Mouse (Mus musculus): ENCODE measurements around the gene Usp19. TPM values are rescaled to one million over a fixed set of nuclear protein-coding genes. Genes with fewer than 3 reads are reported as not detected.

Usp19 gene
- polyA plus RNA-seq, 1 experiment from 2014 or later = 91.9 TPM

DNA sequence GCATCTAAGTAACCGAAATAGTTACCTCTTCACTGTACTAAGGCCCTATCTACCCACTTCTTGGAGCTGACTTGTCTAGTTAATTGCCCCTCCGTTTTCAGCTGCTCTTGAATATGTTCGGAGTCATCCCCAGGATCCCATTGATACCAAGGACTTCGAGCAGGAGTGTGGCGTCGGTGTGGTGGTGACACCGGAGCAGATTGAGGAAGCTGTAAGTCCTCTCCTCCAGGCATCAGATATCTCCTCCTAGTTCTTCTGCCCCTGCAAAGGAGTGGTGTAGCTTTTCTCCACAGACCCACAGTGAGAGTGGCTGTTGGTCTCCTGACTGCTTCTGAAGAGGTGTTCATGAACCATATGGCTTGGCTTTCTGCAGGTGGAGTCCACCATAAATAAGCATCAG, 18.4 kb downstream of the Usp19 start:
- Histone ChIP-seq H3K27me3 (no peaks in the 10 kb centered on the region), H3K4me1 (replicated peaks) (peaks cover 19% of the 10 kb centered on the region), H3K9ac (replicated peaks) (peak overlapping the region; percentile 64; the same call in 1 of the 2 replicates), H3K27ac (no peak overlapping the region), H3K36me3 (peaks cover 38% of the 10 kb centered on the region), H3K4me3 (replicated peaks) (peak overlapping the region; percentile 60), H3K9me3 (no peaks in the 10 kb centered on the region), H3K4me2 (replicated peaks) (peak overlapping the region; percentile 75)
- no peak for ATAC-seq
- WGBS = 87% methylated on average over 7 of the region's 7 CpGs

DNA sequence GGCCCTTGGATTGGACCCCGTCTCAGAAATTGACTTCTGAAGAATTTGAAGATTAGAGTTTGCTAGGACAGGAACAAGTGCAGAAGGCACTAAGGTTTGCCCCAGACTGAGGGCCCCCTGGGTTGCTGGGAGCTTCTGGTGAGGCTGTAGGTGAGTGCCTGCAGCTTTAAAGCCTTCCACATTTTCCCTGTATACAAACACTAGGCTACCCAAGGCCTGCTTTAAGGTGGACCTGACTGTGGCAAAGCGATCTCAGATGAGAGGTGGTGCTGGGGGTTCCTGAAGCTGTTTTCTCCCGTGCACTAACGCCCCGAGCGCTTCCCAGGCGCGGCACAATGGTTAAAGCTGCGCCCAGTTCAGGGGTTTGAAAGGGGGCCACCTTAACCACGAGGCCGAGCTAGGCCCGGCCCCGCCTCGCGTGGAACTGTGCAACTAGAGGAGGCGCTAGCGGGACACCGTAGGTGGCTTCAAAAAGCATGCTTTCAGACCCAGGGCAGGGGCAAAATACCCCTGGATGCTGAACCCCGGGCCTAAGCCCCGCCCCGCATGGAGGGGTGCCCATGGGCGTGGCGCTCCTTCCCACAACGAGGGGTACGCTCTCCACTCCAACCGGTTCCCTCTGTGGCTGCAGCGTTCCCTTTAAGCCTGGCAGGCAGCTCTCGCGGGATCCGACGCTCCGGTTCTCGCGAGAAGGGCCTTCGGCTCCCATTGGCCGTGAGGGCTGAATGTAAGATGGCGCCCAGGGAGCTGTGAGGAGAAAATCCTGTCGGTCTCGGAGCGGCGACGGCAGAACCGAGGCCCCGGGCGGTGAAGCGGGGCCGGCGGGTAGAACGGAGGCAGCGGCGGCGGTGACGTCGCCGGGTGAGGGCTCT, 26.2 kb downstream of the Usp19 start, which contains the start of gene Qrich1:
Qrich1 (plus strand) TSS at position 427 of the 872 bp plus-strand sequence.
- Histone ChIP-seq H3K27me3 (no peaks in the 10 kb centered on the region), H3K4me1 (replicated peaks) (peaks cover 31% of the 10 kb centered on the region), H3K27ac (peak within 1 kb of the TSS; percentile 99), H3K9ac (replicated peaks) (peak within 1 kb of the TSS; percentile 93), H3K36me3 (peaks cover 41% of the 10 kb centered on the region), H3K9me3 (no peaks in the 10 kb centered on the region), H3K4me2 (replicated peaks) (peak within 1 kb of the TSS; percentile 79), H3K4me3 (replicated peaks) (peak within 1 kb of the TSS; percentile 96)
- ATAC-seq = peak; percentile 96
- WGBS = 1% methylated on average over 55 of the region's 55 CpGs

DNA sequence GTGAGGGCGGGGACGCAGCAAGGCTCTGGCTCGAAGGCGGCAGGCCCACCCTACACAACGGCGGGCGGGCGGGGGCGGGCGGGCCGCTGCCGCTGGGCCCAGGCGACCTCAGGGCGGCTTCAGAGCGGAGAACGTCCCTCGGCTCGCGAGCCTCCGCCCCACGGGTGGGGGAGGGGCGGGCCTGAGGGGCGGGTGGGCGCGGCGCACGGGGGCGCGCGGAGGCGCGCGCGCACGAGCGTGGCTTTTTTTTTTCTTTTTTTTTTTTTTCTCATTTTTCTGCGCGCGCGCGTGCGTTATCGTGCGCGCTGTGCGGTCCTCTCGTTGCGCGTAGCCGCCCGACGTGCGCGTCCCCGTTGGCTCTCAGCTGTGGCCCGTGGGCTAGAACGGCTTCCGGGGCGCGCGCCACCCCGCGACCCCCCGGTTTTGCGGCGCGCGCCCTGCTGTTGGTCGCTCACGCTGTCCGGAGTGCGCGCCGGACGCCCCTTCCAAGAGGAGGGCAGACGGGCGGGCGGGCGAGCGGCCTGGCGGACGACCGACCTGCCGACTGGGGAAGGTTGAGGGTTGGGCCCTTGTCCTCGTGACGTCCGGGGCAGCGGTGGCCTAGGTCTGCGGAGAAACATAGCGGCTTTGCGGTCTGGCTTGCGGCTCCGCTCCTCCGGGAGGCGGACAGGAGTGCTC, 27.0 kb downstream of the Usp19 start:
- Histone ChIP-seq H3K9ac (replicated peaks) (peak overlapping the region; percentile 93), H3K27me3 (no peaks in the 10 kb centered on the region), H3K4me2 (replicated peaks) (peak overlapping the region; percentile 79), H3K9me3 (no peaks in the 10 kb centered on the region), H3K36me3 (peaks cover 34% of the 10 kb centered on the region), H3K4me1 (replicated peaks) (peaks cover 38% of the 10 kb centered on the region), H3K27ac (peak overlapping the region; percentile 99), H3K4me3 (replicated peaks) (peak overlapping the region; percentile 96)
- under 1% methylated on average over 76 of the region's 95 CpGs for WGBS
- ATAC-seq = peak; percentile 88

DNA sequence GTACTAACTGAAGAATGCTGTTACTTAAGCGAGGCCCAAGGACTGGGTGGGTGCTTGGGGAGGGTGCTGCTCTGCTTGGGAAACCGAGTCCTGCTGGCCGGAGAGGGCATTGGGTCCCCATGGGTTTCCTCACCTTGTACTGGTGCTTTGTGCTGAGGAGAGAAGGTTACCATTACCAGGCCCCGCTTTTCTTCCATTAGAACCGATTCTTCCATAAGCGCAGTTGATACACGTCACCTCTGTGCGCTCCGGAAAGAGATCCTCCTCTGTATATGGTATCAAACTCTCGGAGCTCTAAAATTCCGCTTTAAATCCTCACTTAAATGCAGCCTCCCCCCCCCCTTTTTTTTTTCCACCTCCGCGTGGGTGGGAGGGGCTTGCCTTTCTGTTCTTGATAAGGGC, 27.5 kb downstream of the Usp19 start:
- peak overlapping the region; percentile 93 for H3K9ac ChIP-seq (replicated peaks)
- H3K27ac ChIP-seq = peak overlapping the region; percentile 99
- no peak for ATAC-seq
- H3K4me1 ChIP-seq (replicated peaks) = peaks cover 38% of the 10 kb centered on the region
- peak overlapping the region; percentile 79 for H3K4me2 ChIP-seq (replicated peaks)
- H3K9me3 ChIP-seq = no peaks in the 10 kb centered on the region
- H3K36me3 ChIP-seq = peaks cover 28% of the 10 kb centered on the region
- WGBS = 0% methylated on average over 13 of the region's 13 CpGs
- H3K27me3 ChIP-seq = no peaks in the 10 kb centered on the region
- H3K4me3 ChIP-seq (replicated peaks) = peak overlapping the region; percentile 96

DNA sequence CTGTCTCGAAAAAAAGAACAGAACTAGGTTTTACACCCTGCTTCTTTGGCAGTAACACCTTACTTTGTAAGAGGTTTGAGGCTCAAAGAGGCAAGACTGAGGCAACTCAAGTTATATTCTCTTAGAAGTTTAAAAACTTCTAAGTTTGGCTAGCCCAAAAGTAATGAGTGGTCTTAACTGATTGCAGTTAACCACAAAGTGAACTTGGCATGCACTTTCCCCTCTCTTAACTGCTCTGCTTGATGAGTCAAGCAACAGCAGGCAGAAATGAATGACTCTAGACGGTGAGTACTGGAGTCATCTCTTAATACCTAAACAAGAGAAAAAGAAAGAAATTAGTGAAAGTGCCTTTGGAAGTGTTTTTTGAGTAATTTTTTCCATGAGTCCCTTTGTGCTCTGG, 31.2 kb downstream of the Usp19 start:
- Histone ChIP-seq H3K27me3 (no peaks in the 10 kb centered on the region), H3K4me3 (replicated peaks) (no peak overlapping the region), H3K36me3 (peaks cover 7% of the 10 kb centered on the region; the same call in 1 of the 2 replicates), H3K9ac (replicated peaks) (no peak overlapping the region), H3K9me3 (no peaks in the 10 kb centered on the region), H3K4me2 (replicated peaks) (no peak overlapping the region), H3K27ac (no peak overlapping the region), H3K4me1 (replicated peaks) (peaks cover 31% of the 10 kb centered on the region)
- 93% methylated on average over 2 of the region's 2 CpGs for WGBS
- ATAC-seq = no peak

DNA sequence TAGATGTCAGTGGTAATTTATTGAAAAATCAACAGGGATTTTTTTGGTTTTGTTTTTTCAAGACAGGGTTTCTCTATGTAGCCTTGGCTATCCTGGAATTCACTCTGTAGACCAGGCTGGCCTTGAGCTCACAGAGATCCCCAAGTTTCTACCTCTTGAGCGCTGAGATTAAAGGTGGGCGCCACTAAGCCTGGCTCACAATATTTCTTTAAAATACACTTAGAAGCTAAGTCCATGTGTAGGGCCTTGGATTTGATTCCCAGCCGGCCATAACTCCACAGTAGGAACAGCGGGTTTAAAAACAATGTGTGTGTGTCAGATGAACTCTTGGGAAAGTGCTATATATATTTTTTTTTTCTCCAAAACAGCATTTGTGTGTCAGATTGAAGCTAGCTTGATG, 32.9 kb downstream of the Usp19 start:
- 94% methylated on average over 4 of the region's 4 CpGs for WGBS
- peaks cover 10% of the 10 kb centered on the region for H3K36me3 ChIP-seq
- no peak overlapping the region for H3K4me3 ChIP-seq (replicated peaks)
- peaks cover 31% of the 10 kb centered on the region for H3K4me1 ChIP-seq (replicated peaks)
- H3K4me2 ChIP-seq (replicated peaks) = no peak overlapping the region
- no peak overlapping the region for H3K9ac ChIP-seq (replicated peaks)
- ATAC-seq = no peak
- no peaks in the 10 kb centered on the region for H3K27me3 ChIP-seq
- H3K27ac ChIP-seq = no peak overlapping the region
- H3K9me3 ChIP-seq = no peaks in the 10 kb centered on the region

DNA sequence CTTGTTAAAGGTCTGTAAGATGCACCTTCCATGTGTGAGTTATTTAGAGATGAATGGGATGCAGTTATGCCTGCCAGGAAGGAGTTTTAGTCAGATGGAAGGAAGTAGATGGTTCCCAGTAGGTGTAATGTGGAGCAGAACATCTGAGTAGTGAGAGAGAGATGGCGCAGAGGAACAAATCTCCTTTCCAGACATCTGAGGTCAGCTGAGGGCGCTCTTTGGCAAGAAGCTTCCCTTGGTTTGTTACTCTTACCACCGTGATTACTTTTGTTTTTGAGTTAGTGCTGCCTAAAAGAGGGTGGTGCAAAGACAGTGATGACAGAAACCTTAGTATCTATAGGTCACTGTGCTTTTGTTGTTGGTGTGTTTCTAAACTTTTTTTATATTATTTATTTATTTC, 35.0 kb downstream of the Usp19 start:
- H3K27me3 ChIP-seq = no peaks in the 10 kb centered on the region
- no peak overlapping the region for H3K4me3 ChIP-seq (replicated peaks)
- peaks cover 30% of the 10 kb centered on the region for H3K36me3 ChIP-seq
- whole genome bisulfite sequencing = 91% methylated on average over 3 of the region's 3 CpGs
- no peaks in the 10 kb centered on the region for H3K9me3 ChIP-seq
- no peak overlapping the region for H3K27ac ChIP-seq
- H3K4me2 ChIP-seq (replicated peaks) = no peak overlapping the region
- peaks cover 13% of the 10 kb centered on the region for H3K4me1 ChIP-seq (replicated peaks)
- no peak overlapping the region for H3K9ac ChIP-seq (replicated peaks)
- no peak for ATAC-seq

DNA sequence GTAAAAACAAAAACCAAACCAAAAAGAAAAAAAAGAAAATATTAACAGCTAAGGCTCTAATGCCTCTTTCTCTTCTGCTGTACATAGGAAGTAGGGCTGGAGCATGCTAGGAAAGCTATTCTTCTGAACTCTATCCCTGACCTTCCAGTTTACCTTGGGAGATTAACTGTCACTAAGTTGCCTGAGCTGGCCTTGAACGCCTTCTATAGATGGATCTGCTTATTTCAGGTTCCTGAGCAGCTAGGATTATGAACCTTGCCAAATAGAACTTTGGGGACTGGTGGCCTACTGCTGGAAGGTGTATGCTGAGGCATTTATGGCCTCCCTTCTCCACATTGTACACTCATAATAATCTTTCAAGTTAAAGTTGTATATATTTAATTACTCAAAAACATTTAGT, 40.6 kb downstream of the Usp19 start:
- Histone ChIP-seq H3K4me2 (replicated peaks) (no peak overlapping the region), H3K9me3 (no peaks in the 10 kb centered on the region), H3K27ac (no peak overlapping the region), H3K9ac (replicated peaks) (no peak overlapping the region), H3K4me3 (replicated peaks) (no peak overlapping the region), H3K36me3 (peaks cover 76% of the 10 kb centered on the region), H3K27me3 (no peaks in the 10 kb centered on the region), H3K4me1 (replicated peaks) (no peaks in the 10 kb centered on the region)
- 89% methylated on average over 1 of the region's 1 CpGs for WGBS
- no peak for ATAC-seq

DNA sequence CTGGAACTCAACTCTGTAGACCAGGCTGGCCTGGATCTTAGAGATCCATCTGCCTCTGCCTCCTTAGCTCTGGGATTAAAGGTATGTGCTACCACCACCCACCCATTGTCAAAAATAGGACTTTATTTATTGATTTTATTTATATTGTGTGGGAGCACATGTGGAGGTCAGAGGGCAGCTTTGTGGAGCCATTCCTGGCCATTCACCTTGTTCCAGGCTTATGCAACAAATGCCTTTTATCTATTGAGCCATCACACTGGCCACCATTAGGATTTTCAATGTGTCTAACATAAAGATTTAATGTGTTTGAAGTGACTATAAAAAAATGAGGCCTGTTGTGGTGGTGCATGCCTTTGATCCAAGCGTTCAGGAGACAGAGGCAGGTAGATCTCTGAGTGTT, 41.1 kb downstream of the Usp19 start:
- Histone ChIP-seq H3K4me3 (replicated peaks) (no peak overlapping the region), H3K4me2 (replicated peaks) (no peak overlapping the region), H3K9ac (replicated peaks) (no peak overlapping the region), H3K27ac (no peak overlapping the region), H3K36me3 (peaks cover 81% of the 10 kb centered on the region), H3K9me3 (no peaks in the 10 kb centered on the region), H3K4me1 (replicated peaks) (no peaks in the 10 kb centered on the region), H3K27me3 (no peaks in the 10 kb centered on the region)
- 94% methylated on average over 1 of the region's 1 CpGs for WGBS
- no peak for ATAC-seq

DNA sequence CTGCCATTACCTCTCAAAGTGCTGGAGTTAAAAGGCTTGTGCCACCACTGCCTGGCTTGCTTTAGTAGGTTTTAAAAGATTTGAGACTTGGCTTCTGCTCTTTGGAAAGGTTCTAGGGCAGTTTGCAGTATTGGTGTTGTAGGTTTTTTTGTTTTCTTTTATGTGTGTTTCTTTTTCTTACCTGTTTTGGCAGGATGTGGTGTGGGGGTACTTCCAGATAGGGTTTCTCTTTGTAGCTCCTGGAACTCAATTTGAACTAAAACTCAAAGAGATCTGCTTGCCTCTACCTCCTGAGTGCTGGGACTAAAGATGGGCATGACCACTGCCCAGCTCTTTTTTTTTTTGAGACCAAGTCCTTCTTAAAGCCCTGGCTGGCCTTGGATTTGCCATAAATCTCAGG, 50.4 kb downstream of the Usp19 start:
- Histone ChIP-seq H3K9me3 (no peaks in the 10 kb centered on the region), H3K4me1 (replicated peaks) (no peaks in the 10 kb centered on the region), H3K9ac (replicated peaks) (no peak overlapping the region), H3K27ac (no peak overlapping the region), H3K4me3 (replicated peaks) (no peak overlapping the region), H3K36me3 (peaks cover 92% of the 10 kb centered on the region), H3K27me3 (no peaks in the 10 kb centered on the region), H3K4me2 (replicated peaks) (no peak overlapping the region)
- no peak for ATAC-seq

DNA sequence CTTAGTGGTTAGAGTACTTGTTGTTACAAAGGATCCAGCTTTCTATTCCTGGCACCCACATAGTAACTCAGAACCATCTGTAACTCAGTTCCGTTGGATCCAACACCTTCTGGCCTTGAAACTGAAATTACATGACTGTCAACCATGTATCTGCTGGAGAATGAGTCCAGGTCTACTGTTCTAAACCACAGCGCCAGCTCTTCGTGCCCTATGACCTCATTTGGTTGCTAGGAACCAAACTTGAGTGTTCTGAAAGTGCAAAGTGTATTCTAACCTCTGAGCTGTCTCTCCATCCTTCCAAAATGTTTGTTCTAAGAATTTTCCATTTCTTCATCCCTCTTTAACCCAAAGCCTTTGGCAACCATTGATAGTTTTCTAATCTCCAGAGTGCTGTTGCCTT, 55.6 kb downstream of the Usp19 start:
- no peaks in the 10 kb centered on the region for H3K9me3 ChIP-seq
- no peak overlapping the region for H3K27ac ChIP-seq
- no peak for ATAC-seq
- no peaks in the 10 kb centered on the region for H3K27me3 ChIP-seq
- no peak overlapping the region for H3K4me3 ChIP-seq (replicated peaks)
- 89% methylated on average over 3 of the region's 3 CpGs for WGBS
- H3K4me1 ChIP-seq (replicated peaks) = no peaks in the 10 kb centered on the region
- peaks cover 88% of the 10 kb centered on the region for H3K36me3 ChIP-seq
- no peak overlapping the region for H3K4me2 ChIP-seq (replicated peaks)
- H3K9ac ChIP-seq (replicated peaks) = no peak overlapping the region

DNA sequence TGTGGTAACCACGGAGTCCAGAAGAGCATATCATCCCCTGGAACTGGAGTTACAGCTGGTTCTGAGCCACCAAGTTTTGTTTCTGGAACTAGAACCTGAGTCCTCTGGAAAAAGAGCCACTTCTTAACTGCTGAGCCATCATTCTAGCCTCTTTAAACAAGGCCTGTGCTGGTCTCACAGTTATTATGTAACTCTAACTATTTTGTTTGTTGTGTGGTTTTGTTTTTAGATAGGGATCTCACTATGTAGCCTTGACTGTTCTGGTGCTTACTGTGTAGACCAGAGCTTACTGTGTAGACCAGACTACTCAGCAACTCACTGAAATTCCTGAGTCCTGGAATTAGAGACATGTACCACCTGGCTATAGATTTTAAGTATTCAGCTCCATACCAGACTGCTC, 56.5 kb downstream of the Usp19 start:
- H3K27me3 ChIP-seq = no peaks in the 10 kb centered on the region
- WGBS = 90% methylated on average over 1 of the region's 1 CpGs
- ATAC-seq = no peak
- no peak overlapping the region for H3K4me3 ChIP-seq (replicated peaks)
- no peak overlapping the region for H3K9ac ChIP-seq (replicated peaks)
- no peaks in the 10 kb centered on the region for H3K9me3 ChIP-seq
- H3K36me3 ChIP-seq = peaks cover 85% of the 10 kb centered on the region
- no peak overlapping the region for H3K27ac ChIP-seq
- H3K4me2 ChIP-seq (replicated peaks) = no peak overlapping the region
- no peaks in the 10 kb centered on the region for H3K4me1 ChIP-seq (replicated peaks)

All from midbrain, embryonic 13.5 days (tissue).